Mouse (Mus musculus) hindbrain, embryonic 14.5 days (tissue): ENCODE data around the gene Prkce. TPM values are rescaled to one million over a fixed set of nuclear protein-coding genes. Genes with fewer than 3 reads are reported as not detected.

ENCODE experiments used
- ATAC-seq: fragments of 200-750 bp; cut with Nextera tagmentation; 2 replicates; pipeline ENCODE4 v1.8.0; 2017; ENCODE audit warnings: moderate number of reproducible peaks, mild to moderate bottlenecking, moderate TSS enrichment, moderate library complexity; ENCODE audit not compliant: low FRiP score
- DNase-seq: peaks from one replicate; pipeline ENCODE4 v3.0.0-alpha.2; 2015; ENCODE audit warnings: low spot score
- H3K27ac ChIP-seq: fragments of 300-500 bp; sonication (generic); 2 replicates; pipeline ENCODE4 v1.5.1; 2014; ENCODE audit warnings: mild to moderate bottlenecking, moderate library complexity
- H3K27me3 ChIP-seq: fragments of 300-500 bp; sonication (generic); 2 replicates; pipeline ENCODE4 v1.6.1; 2014; ENCODE audit warnings: mild to moderate bottlenecking, low read length, mixed read lengths; ENCODE audit not compliant: control insufficient read depth, insufficient read depth
- H3K36me3 ChIP-seq: fragments of 300-500 bp; sonication (generic); replicated peaks from 2 replicates; pipeline ENCODE4 v1.6.1; 2014; ENCODE audit not compliant: control insufficient read depth, insufficient read depth
- H3K4me1 ChIP-seq: fragments of 300-500 bp; sonication (generic); replicated peaks from 2 replicates; pipeline ENCODE4 v1.6.1; 2014; ENCODE audit warnings: antibody characterized with exemption, low read length, mixed read lengths; ENCODE audit not compliant: control insufficient read depth, insufficient read depth
- H3K4me2 ChIP-seq: fragments of 300-500 bp; sonication (generic); replicated peaks from 2 replicates; pipeline ENCODE4 v1.6.1; 2014; ENCODE audit warnings: mild to moderate bottlenecking, moderate library complexity
- H3K4me3 ChIP-seq: fragments of 300-500 bp; sonication (generic); replicated peaks from 2 replicates; pipeline ENCODE4 v1.5.1; 2014; ENCODE audit warnings: mild to moderate bottlenecking, low read length
- H3K9ac ChIP-seq: fragments of 300-500 bp; sonication (generic); 2 replicates; pipeline ENCODE4 v1.6.1; 2014
- H3K9me3 ChIP-seq: fragments of 300-500 bp; sonication (generic); 2 replicates; pipeline ENCODE4 v1.6.1; 2016; ENCODE audit warnings: low read length; ENCODE audit not compliant: control insufficient read depth
- WGBS: fragments of 180-500 bp; shearing (Covaris S2); extraction: QIAGEN DNeasy Blood & Tissue Kit; methylation state at CpG from one replicate; pipeline ENCODE4 v1.1.7; 2014; 5-methylcytosine and 5-hydroxymethylcytosine counted together
- polyA plus RNA-seq: library from polyadenylated mRNA; unstranded; fragments of >200 nt; fragmentation: Nextera tagmentation; extraction: Ambion mirVana; gene quantifications from 2 replicates; pipeline ENCODE4 v1.2.1, GENCODE M21; 2014

Prkce gene
- polyA plus RNA-seq, 1 experiment from 2014 or later = 38.7 TPM

GRCm38 (mm10) chr17:86371101-86371561 lies 203.5 kb downstream of the Prkce start:
- Histone ChIP-seq H3K27ac (peak overlapping the region; percentile 53; the same call in 1 of the 2 replicates), H3K4me2 (no peak overlapping the region), H3K9ac (no peak overlapping the region), H3K27me3 (no peaks in the 10 kb centered on the region), H3K4me1 (peaks cover 19% of the 10 kb centered on the region), H3K4me3 (no peak overlapping the region), H3K36me3 (no peaks in the 10 kb centered on the region), H3K9me3 (no peaks in the 10 kb centered on the region)
- ATAC-seq (no peak; the same call in 1 of the 2 replicates), DNase-seq (no peak)
- 55% methylated on average over 4 of the region's 4 CpGs for WGBS

- DNase-seq (no peak), ATAC-seq (no peak)
- no peaks in the 10 kb centered on the region for H3K27me3 ChIP-seq
- no peaks in the 10 kb centered on the region for H3K36me3 ChIP-seq
- no peak overlapping the region for H3K4me3 ChIP-seq
- H3K4me1 ChIP-seq = peaks cover 17% of the 10 kb centered on the region
- 90% methylated on average over 6 of the region's 6 CpGs for WGBS
- no peaks in the 10 kb centered on the region for H3K9me3 ChIP-seq
- H3K4me2 ChIP-seq = no peak overlapping the region
- no peak overlapping the region for H3K9ac ChIP-seq
- no peak overlapping the region for H3K27ac ChIP-seq
Observed at GRCm38 (mm10) chr17:86376389-86376788, 208.8 kb downstream of the Prkce start.

- no peak for DNase-seq
- 0 out of 2 replicates have a peak, but pooled peaks have one; percentile 28 for ATAC-seq
- H3K4me2 ChIP-seq = no peak overlapping the region
- no peaks in the 10 kb centered on the region for H3K9me3 ChIP-seq
- no peaks in the 10 kb centered on the region for H3K36me3 ChIP-seq
- no peak overlapping the region for H3K27ac ChIP-seq
- 68% methylated on average over 9 of the region's 9 CpGs for WGBS
- H3K27me3 ChIP-seq = no peaks in the 10 kb centered on the region
- H3K9ac ChIP-seq = no peak overlapping the region
- no peak overlapping the region for H3K4me3 ChIP-seq
- H3K4me1 ChIP-seq = 0 out of 2 replicates have a peak, but pooled peaks cover 13% of the 10 kb centered on the region
Observed at GRCm38 (mm10) chr17:86377863-86378262, 210.3 kb downstream of the Prkce start.

- Histone ChIP-seq H3K27ac (no peak overlapping the region), H3K36me3 (no peaks in the 10 kb centered on the region), H3K4me1 (0 out of 2 replicates have a peak, but pooled peaks cover 13% of the 10 kb centered on the region), H3K9ac (no peak overlapping the region), H3K4me3 (no peak overlapping the region), H3K4me2 (no peak overlapping the region), H3K27me3 (no peaks in the 10 kb centered on the region), H3K9me3 (no peaks in the 10 kb centered on the region)
- no peak for DNase-seq
- WGBS = 79% methylated on average over 11 of the region's 11 CpGs
- ATAC-seq = no peak
Observed at GRCm38 (mm10) chr17:86378611-86379010, 211.0 kb downstream of the Prkce start.

- Histone ChIP-seq H3K4me2 (0 out of 2 replicates have a peak overlapping the region, but pooled peaks have one; percentile 8), H3K9ac (no peak overlapping the region), H3K9me3 (no peaks in the 10 kb centered on the region), H3K4me3 (no peak overlapping the region), H3K27me3 (no peaks in the 10 kb centered on the region), H3K4me1 (0 out of 2 replicates have a peak, but pooled peaks cover 13% of the 10 kb centered on the region), H3K27ac (peak overlapping the region; percentile 70), H3K36me3 (no peaks in the 10 kb centered on the region)
- ATAC-seq (no peak), DNase-seq (peak; percentile 37)
- WGBS = 16% methylated on average over 17 of the region's 17 CpGs
Observed at GRCm38 (mm10) chr17:86379405-86380137, 212.0 kb downstream of the Prkce start.

- no peaks in the 10 kb centered on the region for H3K36me3 ChIP-seq
- no peak overlapping the region for H3K27ac ChIP-seq
- H3K27me3 ChIP-seq = no peaks in the 10 kb centered on the region
- 0 out of 2 replicates have a peak, but pooled peaks cover 13% of the 10 kb centered on the region for H3K4me1 ChIP-seq
- no peak overlapping the region for H3K9ac ChIP-seq
- H3K4me3 ChIP-seq = no peak overlapping the region
- ATAC-seq (no peak), DNase-seq (no peak)
- H3K9me3 ChIP-seq = no peaks in the 10 kb centered on the region
- 84% methylated on average over 9 of the region's 9 CpGs for WGBS
- no peak overlapping the region for H3K4me2 ChIP-seq
Observed at GRCm38 (mm10) chr17:86381464-86381863, 213.9 kb downstream of the Prkce start.

GRCm38 (mm10) chr17:86382885-86383284 lies 215.3 kb downstream of the Prkce start:
- Histone ChIP-seq H3K27ac (no peak overlapping the region), H3K4me2 (no peak overlapping the region), H3K36me3 (no peaks in the 10 kb centered on the region), H3K4me1 (0 out of 2 replicates have a peak, but pooled peaks cover 13% of the 10 kb centered on the region), H3K9ac (no peak overlapping the region), H3K9me3 (no peaks in the 10 kb centered on the region), H3K27me3 (no peaks in the 10 kb centered on the region), H3K4me3 (no peak overlapping the region)
- ATAC-seq (no peak), DNase-seq (no peak)
- 47% methylated on average over 2 of the region's 2 CpGs for WGBS

GRCm38 (mm10) chr17:86383699-86384572 lies 216.4 kb downstream of the Prkce start:
- Histone ChIP-seq H3K4me1 (0 out of 2 replicates have a peak, but pooled peaks cover 9% of the 10 kb centered on the region), H3K4me2 (no peak overlapping the region), H3K9ac (no peak overlapping the region), H3K27ac (no peak overlapping the region), H3K4me3 (no peak overlapping the region), H3K27me3 (no peaks in the 10 kb centered on the region), H3K36me3 (no peaks in the 10 kb centered on the region), H3K9me3 (no peaks in the 10 kb centered on the region)
- no peak for DNase-seq
- no peak for ATAC-seq
- 82% methylated on average over 18 of the region's 18 CpGs for WGBS

- H3K4me1 ChIP-seq = no peaks in the 10 kb centered on the region
- no peaks in the 10 kb centered on the region for H3K36me3 ChIP-seq
- ATAC-seq = no peak
- no peak overlapping the region for H3K4me2 ChIP-seq
- no peaks in the 10 kb centered on the region for H3K9me3 ChIP-seq
- no peak overlapping the region for H3K9ac ChIP-seq
- 88% methylated on average over 5 of the region's 5 CpGs for WGBS
- H3K27ac ChIP-seq = no peak overlapping the region
- no peak overlapping the region for H3K4me3 ChIP-seq
- no peaks in the 10 kb centered on the region for H3K27me3 ChIP-seq
- DNase-seq = no peak
Observed at GRCm38 (mm10) chr17:86392475-86392874, 224.9 kb downstream of the Prkce start.
